Mouse (Mus musculus) kidney, embryonic 16.5 days (tissue): ENCODE measurements around the gene Spsb2. TPM values are rescaled to one million over a fixed set of nuclear protein-coding genes. Genes with fewer than 3 reads are reported as not detected.

Source experiments
- ATAC-seq: fragments of 200-750 bp; cut with Nextera tagmentation; 2 replicates; pipeline ENCODE4 v1.8.0; 2017; ENCODE audit warnings: moderate TSS enrichment; ENCODE audit not compliant: low FRiP score, low TSS enrichment
- H3K27ac ChIP-seq: fragments of 300-500 bp; sonication (generic); 2 replicates; pipeline ENCODE4 v1.5.1; 2014; ENCODE audit warnings: low read length
- H3K27me3 ChIP-seq: fragments of 300-500 bp; sonication (generic); 2 replicates; pipeline ENCODE4 v1.6.1; 2014; ENCODE audit warnings: low read length, control low read depth, mixed read lengths; ENCODE audit not compliant: insufficient read depth
- H3K36me3 ChIP-seq: fragments of 300-500 bp; sonication (generic); 2 replicates; pipeline ENCODE4 v1.6.1; 2014; ENCODE audit warnings: low read length, control low read depth, mixed read lengths; ENCODE audit not compliant: insufficient read depth
- H3K4me1 ChIP-seq: fragments of 300-500 bp; sonication (generic); 2 replicates; pipeline ENCODE4 v1.6.1; 2014; ENCODE audit warnings: low read length, control low read depth, mixed read lengths; ENCODE audit not compliant: insufficient read depth
- H3K4me2 ChIP-seq: fragments of 300-500 bp; sonication (generic); replicated peaks from 2 replicates; pipeline ENCODE4 v1.6.1; 2014; ENCODE audit warnings: low read depth, low read length
- H3K4me3 ChIP-seq: fragments of 300-500 bp; sonication (generic); 2 replicates; pipeline ENCODE4 v1.5.1; 2014; ENCODE audit warnings: mild to moderate bottlenecking, low read length
- H3K9ac ChIP-seq: fragments of 300-500 bp; sonication (generic); replicated peaks from 2 replicates; pipeline ENCODE4 v1.6.1; 2014; ENCODE audit warnings: low read length
- H3K9me3 ChIP-seq: fragments of 300-500 bp; sonication (generic); 2 replicates; pipeline ENCODE4 v1.6.1; 2016; ENCODE audit warnings: low read length, control low read depth
- WGBS: fragments of 180-500 bp; shearing (Covaris S2); extraction: QIAGEN DNeasy Blood & Tissue Kit; methylation state at CpG from one replicate; pipeline ENCODE4 v1.1.7; 2014; 5-methylcytosine and 5-hydroxymethylcytosine counted together
- polyA plus RNA-seq: library from polyadenylated mRNA; unstranded; fragments of >200 nt; fragmentation: Nextera tagmentation; extraction: Ambion mirVana; gene quantifications from 2 replicates; pipeline ENCODE4 v1.2.1, GENCODE M21; 2015

The Spsb2 gene
- polyA plus RNA-seq, 1 experiment from 2014 or later = 21.5 TPM

DNA sequence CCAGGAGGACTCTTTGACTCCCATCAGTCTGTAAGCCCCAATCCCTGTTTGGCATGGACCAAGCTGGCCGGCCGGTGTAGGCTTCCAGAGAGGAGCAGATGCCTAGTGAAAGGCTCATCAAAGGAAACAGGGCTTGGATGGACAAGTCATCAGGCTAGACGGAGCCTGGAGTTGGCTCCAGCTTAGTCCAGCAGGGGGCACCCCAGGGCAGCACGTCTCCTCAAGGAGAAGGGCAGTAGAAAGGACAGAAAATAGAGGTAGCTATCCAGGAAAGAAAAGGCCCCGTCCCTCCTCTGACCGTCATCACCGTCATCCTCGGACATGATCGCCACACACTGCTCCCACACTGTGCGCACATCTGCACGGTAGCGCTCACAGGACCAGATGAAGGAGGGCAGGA is 51.3 kb downstream of the Spsb2 start:
- WGBS = 4% methylated on average over 12 of the region's 12 CpGs
- Histone ChIP-seq H3K4me2 (no peak overlapping the region), H3K9ac (no peak overlapping the region), H3K9me3 (no peaks in the 10 kb centered on the region), H3K36me3 (no peaks in the 10 kb centered on the region), H3K27ac (no peak overlapping the region), H3K27me3 (peaks cover 15% of the 10 kb centered on the region; the same call in 1 of the 2 replicates), H3K4me1 (peaks cover 45% of the 10 kb centered on the region), H3K4me3 (no peak overlapping the region)
- no peak for ATAC-seq

Other genes starting within 250 kb of the Spsb2 start
- not detected in 2 replicates for gene C1rb, start 238.4 kb upstream of the Spsb2 start, polyA plus RNA-seq
- 0.09 and 0.12 TPM in 2 replicates for gene C1s2, start 172.6 kb upstream of the Spsb2 start, polyA plus RNA-seq
- 88.6 and 97.2 TPM in 2 replicates for gene Lpcat3, start 145.6 kb upstream of the Spsb2 start, polyA plus RNA-seq
- gene Emg1, start 96.5 kb upstream of the Spsb2 start, polyA plus RNA-seq = 202 and 219 TPM in 2 replicates
- gene Phb2, start 96.3 kb upstream of the Spsb2 start, polyA plus RNA-seq = 403 and 405 TPM in 2 replicates
- 13.8 and 16.4 TPM in 2 replicates for gene Ptpn6, start 69.9 kb upstream of the Spsb2 start, polyA plus RNA-seq
- gene Grcc10, start 67.3 kb upstream of the Spsb2 start, polyA plus RNA-seq = 527 and 541 TPM in 2 replicates
- 0.14 TPM in 1 of 2 replicates, not detected in the other for gene Gm45234, start 52.6 kb upstream of the Spsb2 start, polyA plus RNA-seq
- gene Atn1, start 52.1 kb upstream of the Spsb2 start, polyA plus RNA-seq = 16.4 and 20.2 TPM in 2 replicates
- gene Eno2, start 39.0 kb upstream of the Spsb2 start, polyA plus RNA-seq = 10.9 and 15.3 TPM in 2 replicates
- gene Lrrc23, start 28.9 kb upstream of the Spsb2 start, polyA plus RNA-seq = 1.0 and 1.2 TPM in 2 replicates
- gene Tpi1, start 5.6 kb downstream of the Spsb2 start, polyA plus RNA-seq = 851 and 866 TPM in 2 replicates
- 174 TPM in 2 replicates for gene Usp5, start 20.8 kb downstream of the Spsb2 start, polyA plus RNA-seq
- 187 and 193 TPM in 2 replicates for gene Cdca3, start 20.9 kb downstream of the Spsb2 start, polyA plus RNA-seq
- gene Gnb3, start 31.6 kb downstream of the Spsb2 start, polyA plus RNA-seq = 1.7 and 1.8 TPM in 2 replicates
- 10.4 and 19.3 TPM in 2 replicates for gene P3h3, start 49.1 kb downstream of the Spsb2 start, polyA plus RNA-seq
- 1.1 and 1.4 TPM in 2 replicates for gene Gpr162, start 55.3 kb downstream of the Spsb2 start, polyA plus RNA-seq
- gene Cd4, start 79.6 kb downstream of the Spsb2 start, polyA plus RNA-seq = 0.10 and 0.28 TPM in 2 replicates
- gene Lag3, start 103.0 kb downstream of the Spsb2 start, polyA plus RNA-seq = 1.3 and 2.6 TPM in 2 replicates
- gene Ptms, start 111.4 kb downstream of the Spsb2 start, polyA plus RNA-seq = 269 and 274 TPM in 2 replicates
- gene Mlf2, start 122.7 kb downstream of the Spsb2 start, polyA plus RNA-seq = 366 and 380 TPM in 2 replicates
- gene Cops7a, start 156.9 kb downstream of the Spsb2 start, polyA plus RNA-seq = 178 and 179 TPM in 2 replicates
- gene Pianp, start 188.0 kb downstream of the Spsb2 start, polyA plus RNA-seq = 2.1 and 2.3 TPM in 2 replicates
- 13.7 and 14.7 TPM in 2 replicates for gene Zfp384, start 200.5 kb downstream of the Spsb2 start, polyA plus RNA-seq
- 152 and 158 TPM in 2 replicates for gene Ing4, start 231.1 kb downstream of the Spsb2 start, polyA plus RNA-seq
- gene Acrbp, start 241.0 kb downstream of the Spsb2 start, polyA plus RNA-seq = 16.3 and 20.4 TPM in 2 replicates